Mouse (Mus musculus) cerebellum, adult 2 months (tissue): Measurements from ENCODE around the gene Irf2. TPM values are rescaled to one million over a fixed set of nuclear protein-coding genes. Genes with fewer than 3 reads are reported as not detected.
"Not testable (repeated sequence)": the region's sequence is repeated elsewhere in the genome, so short reads cannot be mapped to it uniquely, and the experiment has no call there.

ENCODE experiments used
- DNase-seq, 2 experiments: peaks; one replicate each; pipeline ENCODE4 v3.0.0; 2021
- H3K27ac ChIP-seq: fragments of 200-500 bp; 2 replicates; pipeline ENCODE4 v1.5.1; 2012; ENCODE audit warnings: low read length, control low read depth, inconsistent platforms; ENCODE audit not compliant: insufficient read depth
- H3K27me3 ChIP-seq: fragments of 200-500 bp; 2 replicates; pipeline ENCODE4 v1.6.1; 2012; ENCODE audit warnings: inconsistent platforms, mild to moderate bottlenecking, low read length, moderate library complexity; ENCODE audit not compliant: control insufficient read depth, insufficient read depth
- H3K4me1 ChIP-seq: fragments of 200-500 bp; 2 replicates; pipeline ENCODE4 v1.6.1; 2011; ENCODE audit warnings: low read length; ENCODE audit not compliant: control insufficient read depth, insufficient read depth
- H3K4me3 ChIP-seq: fragments of 200-500 bp; replicated peaks from 2 replicates; pipeline ENCODE3; 2011; ENCODE audit warnings: mild to moderate bottlenecking, low read depth, low read length, control low read depth; ENCODE audit not compliant: insufficient read depth
- CTCF ChIP-seq: fragments of 200-500 bp; IDR thresholded peaks from 2 replicates; pipeline ENCODE4 v1.5.1; 2011; ENCODE audit warnings: low read depth, mild to moderate bottlenecking, control low read depth, low read length, moderate library complexity, borderline replicate concordance; ENCODE audit not compliant: insufficient read depth
- POLR2A ChIP-seq: fragments of 200-500 bp; IDR thresholded peaks from 2 replicates; pipeline ENCODE4 v1.6.1; 2011; ENCODE audit warnings: low read length, control low read depth, borderline replicate concordance; ENCODE audit not compliant: insufficient read depth
- WGBS: fragments of 180-500 bp; shearing (Covaris S2); methylation state at CpG from one replicate; pipeline ENCODE4 v1.1.7; 2018; 5-methylcytosine and 5-hydroxymethylcytosine counted together
- polyA plus RNA-seq: library from polyadenylated mRNA; depleted of rRNA; stranded (reverse); fragments of >200 nt; gene quantifications from 2 replicates; pipeline ENCODE4 v1.2.3, GENCODE M21; 2012

The Irf2 gene
- polyA plus RNA-seq, 1 experiment, result 19.0 TPM

- Histone ChIP-seq H3K4me1 (no peaks in the 10 kb centered on the region), H3K4me3 (no peak overlapping the region), H3K27ac (no peak overlapping the region), H3K27me3 (no peaks in the 10 kb centered on the region; the same call in 1 of the 2 replicates)
- WGBS, result 88% methylated on average over 8 of the region's 8 CpGs
- no peak for DNase-seq
- TF ChIP-seq POLR2A (no peak), CTCF (no peak)
These were observed 21.2 kb upstream of the Irf2 start for GRCm38 (mm10) chr8:46718301-46718700.

- H3K4me3 ChIP-seq, result no peak overlapping the region
- TF ChIP-seq CTCF (no peak), POLR2A (no peak)
- 54% methylated on average over 5 of the region's 5 CpGs for WGBS
- no peaks in the 10 kb centered on the region for H3K4me1 ChIP-seq
- no peak overlapping the region for H3K27ac ChIP-seq
- DNase-seq, result no peak
- H3K27me3 ChIP-seq, result no peaks in the 10 kb centered on the region; the same call in 1 of the 2 replicates
These were observed 20.8 kb upstream of the Irf2 start for GRCm38 (mm10) chr8:46718747-46719146.

- Histone ChIP-seq H3K27me3 (no peaks in the 10 kb centered on the region; the same call in 1 of the 2 replicates), H3K4me3 (no peak overlapping the region), H3K27ac (no peak overlapping the region), H3K4me1 (no peaks in the 10 kb centered on the region)
- WGBS, result 71% methylated on average over 4 of the region's 4 CpGs
- TF ChIP-seq POLR2A, result no peak
- TF ChIP-seq CTCF, result no peak
- no peak for DNase-seq
These were observed 18.9 kb upstream of the Irf2 start for GRCm38 (mm10) chr8:46720656-46721055.

GRCm38 (mm10) chr8:46721065-46721845, 18.3 kb upstream of the Irf2 start:
- Histone ChIP-seq H3K4me3 (no peak overlapping the region), H3K27me3 (no peaks in the 10 kb centered on the region; the same call in 1 of the 2 replicates), H3K27ac (no peak overlapping the region), H3K4me1 (no peaks in the 10 kb centered on the region)
- WGBS, result 87% methylated on average over 11 of the region's 11 CpGs
- no peak for TF ChIP-seq CTCF
- TF ChIP-seq POLR2A, result no peak
- no peak for DNase-seq

- no peak overlapping the region for H3K4me3 ChIP-seq
- WGBS, result 28% methylated on average over 2 of the region's 2 CpGs
- DNase-seq, result no peak
- no peak overlapping the region for H3K27ac ChIP-seq
- H3K27me3 ChIP-seq, result no peaks in the 10 kb centered on the region; the same call in 1 of the 2 replicates
- H3K4me1 ChIP-seq, result no peaks in the 10 kb centered on the region
- TF ChIP-seq POLR2A (no peak), CTCF (no peak)
These were observed 17.0 kb upstream of the Irf2 start for GRCm38 (mm10) chr8:46722536-46722935.

GRCm38 (mm10) chr8:46726383-46726782, 13.1 kb upstream of the Irf2 start:
- Histone ChIP-seq H3K4me3 (no peak overlapping the region), H3K4me1 (no peaks in the 10 kb centered on the region), H3K27me3 (no peaks in the 10 kb centered on the region; the same call in 1 of the 2 replicates), H3K27ac (no peak overlapping the region)
- WGBS, result 95% methylated on average over 2 of the region's 2 CpGs
- no peak for DNase-seq
- TF ChIP-seq CTCF, result no peak
- TF ChIP-seq POLR2A, result no peak

GRCm38 (mm10) chr8:46729671-46730070, 9.9 kb upstream of the Irf2 start:
- WGBS, result 80% methylated on average over 1 of the region's 1 CpGs
- not testable (repeated sequence) for H3K27ac ChIP-seq, DNase-seq, H3K4me3 ChIP-seq, H3K4me1 ChIP-seq, H3K27me3 ChIP-seq

GRCm38 (mm10) chr8:46732381-46732915, 7.1 kb upstream of the Irf2 start:
- TF ChIP-seq CTCF, result no peak
- TF ChIP-seq POLR2A, result no peak
- WGBS, result 79% methylated on average over 7 of the region's 7 CpGs
- no peaks in the 10 kb centered on the region for H3K27me3 ChIP-seq
- DNase-seq, result no peak
- no peak overlapping the region for H3K27ac ChIP-seq
- H3K4me3 ChIP-seq, result no peak overlapping the region
- no peaks in the 10 kb centered on the region for H3K4me1 ChIP-seq
